Mouse (Mus musculus) embryo, embryonic 10 days (tissue): ENCODE data around the gene Ssxb2.
"Not testable (repeated sequence)": the region's sequence is repeated elsewhere in the genome, so short reads cannot be mapped to it uniquely, and the experiment has no call there.

Experiments
- DNase-seq: peaks from one replicate; pipeline ENCODE4 v3.0.0-alpha.2; 2015; ENCODE audit warnings: low spot score

Gene Ssxb2

DNA sequence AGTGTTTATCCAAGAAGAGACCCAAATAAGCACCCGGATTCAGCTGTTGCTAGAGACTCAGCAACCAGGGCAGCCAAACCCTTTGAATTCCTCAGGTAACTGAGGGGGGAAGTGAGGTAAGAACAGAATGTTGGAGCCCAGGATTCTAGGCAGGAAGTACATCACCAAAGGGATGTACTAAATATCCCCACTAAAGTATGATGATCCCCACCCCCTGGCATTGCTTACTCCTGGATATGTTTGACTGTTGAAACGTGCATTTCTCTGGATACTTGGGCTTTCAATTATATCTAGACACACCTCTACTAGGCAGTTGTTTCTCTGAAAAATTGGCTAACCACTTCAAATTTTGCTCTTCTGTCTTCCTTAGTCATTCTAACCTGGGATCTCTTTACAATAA, at the start of gene Ssxb2:
Ssxb2 (minus strand) TSS at position 101 of the 400 bp plus-strand sequence.
- not testable (repeated sequence) for DNase-seq

DNA sequence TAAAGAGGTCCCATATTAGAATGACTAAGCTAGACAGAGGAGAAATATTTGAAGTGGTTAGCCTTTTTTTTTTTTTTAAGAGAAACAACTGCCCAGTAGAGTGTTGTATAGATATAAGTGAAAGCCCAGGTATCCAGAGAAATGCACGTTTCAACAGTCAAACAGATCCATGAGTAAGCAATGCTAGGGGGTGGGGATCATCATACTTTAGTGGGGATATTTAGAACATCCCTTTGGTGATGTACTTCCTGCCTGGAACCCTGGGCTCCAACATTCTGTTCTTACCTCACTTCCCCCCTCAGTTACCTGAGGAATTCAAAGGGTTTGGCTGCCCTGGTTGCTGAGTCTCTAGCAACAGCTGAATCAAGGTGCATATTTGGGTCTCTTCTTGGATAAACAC, 48.5 kb downstream of the Ssxb2 start, which contains the start of gene Ssxb1:
Ssxb1 (plus strand) TSS at position 301 of the 400 bp plus-strand sequence.
- DNase-seq, result not testable (repeated sequence)
